Mouse (Mus musculus) cerebellum, postnatal 10 days (tissue): ENCODE data around the gene Epb41l4b.

ENCODE experiments used
- DNase-seq, 2 experiments: peaks; one replicate each; pipeline ENCODE4 v3.0.0; 2021; ENCODE audit warnings: mixed read lengths in 2 of 2

Gene Epb41l4b

GRCm38 (mm10) chr4:57143026-57143937 is at the start of gene Epb41l4b:
TSS of gene Epb41l4b (minus strand) at chr4:57143437.
- DNase-seq, result peak; percentile 92 to 93

- no peak for DNase-seq
Observed at GRCm38 (mm10) chr4:57191543-57192283, 48.5 kb upstream of the Epb41l4b start.

GRCm38 (mm10) chr4:57189881-57190280 is 46.6 kb upstream of the Epb41l4b start:
- no peak for DNase-seq

- DNase-seq, result no peak
Observed at GRCm38 (mm10) chr4:57186035-57186434, 42.8 kb upstream of the Epb41l4b start.

GRCm38 (mm10) chr4:57185462-57185861 is 42.2 kb upstream of the Epb41l4b start:
- DNase-seq, result no peak

- peak; percentile 67 to 76 for DNase-seq
Observed at GRCm38 (mm10) chr4:57183493-57183892, 40.3 kb upstream of the Epb41l4b start.

GRCm38 (mm10) chr4:57181538-57181937 is 38.3 kb upstream of the Epb41l4b start:
- peak; percentile 73 to 75 for DNase-seq

GRCm38 (mm10) chr4:57178881-57179280 is 35.6 kb upstream of the Epb41l4b start:
- no peak for DNase-seq

- DNase-seq, result no peak
Observed at GRCm38 (mm10) chr4:57175329-57175728, 32.1 kb upstream of the Epb41l4b start.

GRCm38 (mm10) chr4:57172861-57173260 is 29.6 kb upstream of the Epb41l4b start:
- no peak for DNase-seq

GRCm38 (mm10) chr4:57171817-57172216 is 28.6 kb upstream of the Epb41l4b start:
- DNase-seq, result peak in 1 of 2 experiments; percentile 30

- no peak for DNase-seq
Observed at GRCm38 (mm10) chr4:57168680-57169079, 25.4 kb upstream of the Epb41l4b start.

- DNase-seq, result no peak
Observed at GRCm38 (mm10) chr4:57168277-57168676, 25.0 kb upstream of the Epb41l4b start.

- peak; percentile 27 to 64 for DNase-seq
Observed at GRCm38 (mm10) chr4:57166922-57167870, 24.0 kb upstream of the Epb41l4b start.

GRCm38 (mm10) chr4:57165654-57166053 is 22.4 kb upstream of the Epb41l4b start:
- DNase-seq, result no peak

- DNase-seq, result no peak
Observed at GRCm38 (mm10) chr4:57164578-57165210, 21.5 kb upstream of the Epb41l4b start.

GRCm38 (mm10) chr4:57162789-57163722 is 19.8 kb upstream of the Epb41l4b start:
- peak; percentile 50 to 72 for DNase-seq

- peak; percentile 56 to 62 for DNase-seq
Observed at GRCm38 (mm10) chr4:57160571-57160970, 17.3 kb upstream of the Epb41l4b start.

GRCm38 (mm10) chr4:57156549-57157169 is 13.4 kb upstream of the Epb41l4b start:
- peak; percentile 43 to 59 for DNase-seq

- no peak for DNase-seq
Observed at GRCm38 (mm10) chr4:57153838-57154237, 10.6 kb upstream of the Epb41l4b start.
